Mouse (Mus musculus) spleen, postnatal 14 days (tissue): ENCODE measurements at regions not wholly inside any gene's neighbourhood (a gene's known extent, or its start where the extent isn't known, plus 50 kb on each side); places are given as distances from the start of the nearest gene placed in this dataset.

Experiments used
- DNase-seq, 2 experiments: peaks; one replicate each; pipeline ENCODE4 v3.0.0; 2021 to 2022; ENCODE audit warnings: low spot score in 2 of 2

GRCm38 (mm10) chr8:103881146-103881486 is 220.3 kb upstream of the Cdh5 start:
- no peak for DNase-seq

GRCm38 (mm10) chr8:103884873-103885780 is 216.3 kb upstream of the Cdh5 start:
- no peak for DNase-seq

DNA sequence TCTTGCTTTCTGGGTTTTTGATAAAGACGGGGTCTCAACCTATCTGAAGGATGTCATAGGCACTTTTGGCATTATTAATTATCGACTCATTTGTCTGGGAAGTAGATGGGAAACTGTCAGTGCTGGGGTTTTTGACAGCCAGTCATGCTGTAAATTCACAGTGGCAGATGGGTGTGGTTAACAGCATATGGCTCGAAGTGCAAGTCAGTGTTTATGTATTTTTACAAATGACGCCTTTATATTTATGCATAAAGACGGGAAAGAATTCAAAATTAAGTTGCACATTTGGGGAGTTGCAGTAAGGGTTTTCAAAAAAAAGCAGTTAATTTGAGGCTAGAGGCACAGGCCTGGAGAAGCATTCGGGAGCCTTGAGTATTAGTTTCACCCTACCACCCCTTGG is 206.8 kb upstream of the Cdh5 start:
- no peak for DNase-seq

DNA sequence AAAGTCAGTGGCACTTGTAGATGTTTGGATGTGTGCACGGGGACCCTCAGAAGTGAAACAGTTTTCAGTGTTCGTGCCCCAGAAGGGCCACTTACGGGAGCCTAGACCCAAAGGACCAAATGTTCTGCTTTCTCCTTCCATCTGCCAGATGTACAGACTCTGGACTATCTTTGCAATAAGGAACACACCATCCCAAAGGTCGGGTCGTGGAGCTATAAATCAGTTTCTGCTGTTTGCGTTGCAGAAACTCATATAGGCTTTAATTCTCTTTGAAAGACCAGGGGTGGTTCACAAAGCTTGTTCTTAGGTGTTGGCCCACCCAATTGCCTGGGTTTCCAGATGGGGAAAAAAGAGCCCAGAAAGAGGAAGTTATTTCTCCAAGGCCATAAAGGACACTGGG is 206.3 kb upstream of the Cdh5 start:
- no peak for DNase-seq

DNA sequence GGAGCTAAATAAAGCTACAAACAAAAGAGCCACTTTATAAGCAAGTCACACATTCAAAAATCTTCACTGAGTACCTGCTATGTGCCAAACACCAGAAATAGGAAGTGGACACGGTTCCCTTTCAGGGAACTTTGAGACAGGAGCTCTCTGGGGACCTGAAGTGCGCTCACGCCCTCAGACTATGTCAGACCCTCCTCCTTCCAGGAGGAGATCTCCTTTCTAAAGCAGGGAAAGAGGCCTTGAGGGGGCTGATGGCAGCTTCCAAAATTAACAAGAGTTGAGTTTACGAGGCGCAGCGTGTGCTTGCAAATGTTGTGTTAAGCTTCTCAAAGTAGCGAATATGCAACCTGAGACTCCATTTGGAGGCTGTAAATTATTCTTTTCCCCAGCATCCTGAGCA is 204.0 kb upstream of the Cdh5 start:
- no peak for DNase-seq

- DNase-seq, result no peak
These were observed 198.9 kb upstream of the Cdh5 start for GRCm38 (mm10) chr8:103902516-103902915.

- no peak for DNase-seq
These were observed 197.8 kb upstream of the Cdh5 start for GRCm38 (mm10) chr8:103903635-103904034.

DNA sequence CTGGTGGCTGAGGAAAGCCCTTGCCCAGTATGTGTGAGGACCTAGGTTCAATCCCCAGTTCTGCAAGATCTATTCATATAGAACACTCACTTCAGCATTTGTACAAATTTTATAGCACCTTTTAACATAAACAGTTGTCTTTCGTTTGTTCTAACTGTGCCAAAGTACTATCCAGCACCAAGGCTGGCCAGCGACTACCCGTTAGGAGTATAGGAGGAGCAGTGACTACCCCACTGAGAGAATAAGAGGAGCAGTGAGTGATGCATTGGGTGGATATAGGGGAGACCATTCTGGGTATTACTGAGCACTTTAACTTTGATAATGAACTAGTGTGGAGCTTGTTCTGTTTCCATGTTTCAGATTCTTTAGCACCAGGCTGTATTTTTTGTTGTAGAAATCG is 193.8 kb upstream of the Cdh5 start:
- no peak for DNase-seq

DNA sequence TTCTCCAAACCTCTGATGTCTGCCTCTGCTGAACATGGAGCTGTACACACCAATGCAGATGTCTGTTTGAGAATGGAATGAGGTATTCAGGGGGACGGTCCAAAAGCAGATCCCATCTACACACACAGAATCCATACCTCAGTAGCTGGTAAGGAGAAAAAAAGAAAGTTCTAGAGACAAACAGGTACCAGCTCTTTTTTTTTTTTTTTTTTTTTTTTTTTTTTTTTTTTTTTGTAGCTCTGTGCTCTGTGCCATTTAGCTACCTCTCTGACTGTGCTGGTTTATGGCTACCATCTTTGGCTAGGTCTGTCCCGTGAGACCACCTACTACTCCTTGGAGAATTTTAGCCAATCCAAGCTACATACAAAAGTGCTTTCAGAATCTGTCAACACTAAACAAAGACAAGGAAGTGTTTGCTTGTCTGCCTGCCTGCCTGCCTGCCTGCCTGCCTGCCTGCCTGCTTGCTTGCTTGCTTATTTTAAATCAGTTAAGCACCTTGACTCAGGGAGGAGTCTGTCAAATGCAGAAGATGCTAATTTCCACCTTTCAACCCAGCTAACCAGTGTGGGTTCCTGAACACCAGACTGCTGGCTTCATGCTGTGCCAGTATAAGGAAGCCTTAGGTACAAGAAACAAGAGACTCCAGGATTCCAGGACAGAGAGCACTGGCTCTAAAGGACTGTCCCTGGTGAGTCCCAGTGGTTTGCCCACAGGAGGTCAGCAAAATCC is 190.0 kb upstream of the Cdh5 start:
- DNase-seq, result no peak

GRCm38 (mm10) chr8:103912983-103913926 is 188.2 kb upstream of the Cdh5 start:
- DNase-seq, result no peak

DNA sequence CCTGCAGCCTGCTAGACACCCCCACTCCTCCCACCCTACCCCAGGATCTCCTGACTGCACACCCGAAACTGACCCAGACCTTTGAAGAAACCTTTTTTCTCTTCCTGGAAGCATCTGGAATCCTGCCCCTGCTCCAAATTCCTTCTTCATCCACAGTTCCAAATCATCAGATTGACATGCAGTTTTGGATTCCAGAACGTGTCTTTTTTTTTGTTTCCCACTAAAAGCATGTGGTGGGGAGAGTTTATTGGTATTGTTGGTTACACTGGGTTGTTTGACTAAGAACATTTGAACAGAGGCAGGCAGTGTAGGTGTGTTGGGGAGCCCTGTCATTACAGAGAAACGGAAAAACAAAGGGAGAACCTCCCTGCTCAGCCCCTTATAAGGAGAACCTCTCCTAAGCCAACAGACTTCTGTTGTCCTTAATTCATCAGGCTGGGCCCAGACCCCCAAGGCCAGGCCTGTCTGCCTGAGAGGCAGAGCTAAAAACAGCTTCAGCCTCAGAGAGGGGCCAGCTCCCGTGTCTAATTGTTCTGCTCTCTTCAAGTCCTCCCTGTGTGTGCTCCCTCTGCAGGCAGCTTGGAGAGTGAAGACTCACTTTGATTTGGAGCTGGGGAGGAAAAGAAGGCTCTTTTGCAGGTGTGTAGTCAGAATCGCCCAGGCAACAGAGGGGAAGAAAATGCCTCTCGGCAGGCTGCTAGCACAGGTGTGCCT is 187.3 kb upstream of the Cdh5 start:
- DNase-seq, result no peak

- no peak for DNase-seq
These were observed 182.1 kb upstream of the Cdh5 start for GRCm38 (mm10) chr8:103919324-103919723.

- DNase-seq, result no peak
These were observed 179.8 kb upstream of the Cdh5 start for GRCm38 (mm10) chr8:103921621-103922020.

GRCm38 (mm10) chr8:103922746-103923145 is 178.7 kb upstream of the Cdh5 start:
- DNase-seq, result no peak

- no peak for DNase-seq
These were observed 168.7 kb upstream of the Cdh5 start for GRCm38 (mm10) chr8:103932681-103933080.

DNA sequence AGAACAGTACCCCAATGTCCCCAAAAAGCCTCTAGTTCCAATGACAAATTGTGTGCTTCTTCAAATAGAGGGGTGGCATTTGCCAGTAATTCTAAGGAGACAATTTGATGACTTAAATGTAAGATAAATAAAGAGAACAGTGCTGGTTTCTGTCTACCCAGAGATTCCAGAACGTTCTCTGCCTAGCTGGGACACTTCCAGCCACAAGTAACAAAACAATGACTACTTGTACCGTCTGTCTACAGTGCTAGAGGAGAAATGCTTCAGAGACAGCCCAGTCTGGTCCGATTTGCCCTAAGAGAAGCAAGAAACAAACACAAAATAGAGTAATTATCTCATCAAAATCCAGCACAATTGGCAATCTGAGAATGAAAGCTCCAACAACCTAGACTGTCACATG is 164.9 kb upstream of the Cdh5 start:
- DNase-seq, result no peak

- no peak for DNase-seq
These were observed 162.9 kb upstream of the Cdh5 start for GRCm38 (mm10) chr8:103938283-103939230.

DNA sequence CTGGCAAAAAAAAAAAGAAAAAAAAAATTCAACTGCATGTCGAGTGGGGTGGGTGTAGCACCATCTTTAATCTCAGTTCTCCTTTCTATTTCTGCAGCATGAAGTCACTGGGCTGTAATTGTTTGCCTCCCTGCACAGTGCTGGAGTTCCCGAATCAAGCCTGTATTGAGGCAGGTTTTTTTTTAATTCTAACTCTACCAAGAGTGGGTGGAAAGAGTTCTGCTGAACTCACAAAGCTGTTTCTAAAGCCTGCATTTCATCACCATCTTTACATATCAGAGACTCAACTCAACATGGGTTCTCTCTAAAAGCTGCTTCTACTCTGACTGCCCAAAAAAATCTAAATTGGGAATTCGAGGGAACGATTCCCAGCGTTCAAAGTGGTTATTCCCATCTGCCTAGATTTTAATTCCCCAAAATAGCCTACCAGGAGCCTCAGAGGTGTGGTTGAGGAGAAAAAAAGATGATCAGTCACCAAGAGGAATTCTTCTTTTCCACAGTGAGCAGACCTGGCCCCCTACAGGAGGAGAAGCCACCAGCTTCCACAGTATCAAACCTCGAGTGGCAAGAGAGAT is 160.4 kb upstream of the Cdh5 start:
- DNase-seq, result no peak

DNA sequence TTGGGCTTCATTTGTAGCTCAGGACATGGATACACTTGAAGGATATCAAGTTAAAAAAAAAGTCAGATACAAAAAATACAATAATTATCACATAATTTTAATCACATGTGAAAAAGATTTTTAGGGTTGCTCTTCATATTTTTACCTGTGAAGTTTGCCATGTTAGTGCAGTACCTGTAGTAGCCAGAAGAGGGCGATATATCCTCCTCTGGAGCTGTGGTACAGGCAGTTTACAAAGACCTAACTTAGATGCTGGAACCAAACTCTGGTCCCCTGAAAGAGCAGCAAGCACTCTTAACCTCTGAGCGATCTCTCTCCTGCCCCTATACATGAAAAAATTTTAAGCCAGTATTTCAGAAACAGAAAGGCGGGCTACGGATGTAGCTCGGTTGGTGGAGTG is 153.0 kb upstream of the Cdh5 start:
- no peak for DNase-seq

GRCm38 (mm10) chr8:103950460-103950859 is 151.0 kb upstream of the Cdh5 start:
- DNase-seq, result no peak
